Mouse (Mus musculus) frontal cortex, postnatal 10 days (tissue): Measurements from ENCODE around the gene Olfr1346.
"Not testable (repeated sequence)": the region's sequence is repeated elsewhere in the genome, so short reads cannot be mapped to it uniquely, and the experiment has no call there.

Experiments used
- DNase-seq, 2 experiments: peaks; one replicate each; pipeline ENCODE4 v3.0.0; 2022; ENCODE audit warnings: low spot score in 2 of 2, mixed read lengths in 1 of 2

Olfr1346 gene

GRCm38 (mm10) chr7:6466951-6467350 is at the start of gene Olfr1346:
Gene Olfr1346 (plus strand): TSS chr7:6467101.
- DNase-seq = no peak

- no peak for DNase-seq
Measured at GRCm38 (mm10) chr7:6419894-6420293, 47.0 kb upstream of the Olfr1346 start.

- no peak for DNase-seq
Measured at GRCm38 (mm10) chr7:6429381-6429780, 37.5 kb upstream of the Olfr1346 start.

GRCm38 (mm10) chr7:6430342-6430741 is 36.6 kb upstream of the Olfr1346 start:
- no peak for DNase-seq

- no peak for DNase-seq
Measured at GRCm38 (mm10) chr7:6438388-6438787, 28.5 kb upstream of the Olfr1346 start, which contains the start of gene Olfr1344. Gene Olfr1344 (plus strand): TSS chr7:6438688.

GRCm38 (mm10) chr7:6441173-6441572 is 25.7 kb upstream of the Olfr1346 start:
- DNase-seq = no peak

GRCm38 (mm10) chr7:6447771-6448170 is 19.1 kb upstream of the Olfr1346 start:
- no peak for DNase-seq

- DNase-seq = no peak
Measured at GRCm38 (mm10) chr7:6455868-6456267, 11.0 kb upstream of the Olfr1346 start, which contains the start of gene Olfr1336. Gene Olfr1336 (plus strand): TSS chr7:6456168.

- DNase-seq = no peak
Measured at GRCm38 (mm10) chr7:6456399-6456798, 10.5 kb upstream of the Olfr1346 start.

GRCm38 (mm10) chr7:6477633-6478032 is 10.7 kb downstream of the Olfr1346 start:
- DNase-seq = not testable (repeated sequence)

GRCm38 (mm10) chr7:6486841-6487240 is 19.9 kb downstream of the Olfr1346 start, which contains the start of gene Olfr5:
Gene Olfr5 (minus strand): TSS chr7:6486941.
- DNase-seq = no peak

- DNase-seq = no peak
Measured at GRCm38 (mm10) chr7:6499655-6500054, 32.8 kb downstream of the Olfr1346 start, which contains the start of gene Olfr1347. Gene Olfr1347 (minus strand): TSS chr7:6499755.

GRCm38 (mm10) chr7:6508648-6509047 is 41.7 kb downstream of the Olfr1346 start, which contains the start of gene Olfr1348:
Gene Olfr1348 (minus strand): TSS chr7:6508748.
- DNase-seq = no peak

GRCm38 (mm10) chr7:6521666-6522065 is 54.8 kb downstream of the Olfr1346 start:
- DNase-seq = no peak

GRCm38 (mm10) chr7:6522850-6523249 is 55.9 kb downstream of the Olfr1346 start, which contains the start of gene Olfr1349:
Gene Olfr1349 (minus strand): TSS chr7:6522950.
- DNase-seq = no peak

GRCm38 (mm10) chr7:6525001-6525400 is 58.1 kb downstream of the Olfr1346 start:
- no peak for DNase-seq

- no peak for DNase-seq
Measured at GRCm38 (mm10) chr7:6526141-6526540, 59.2 kb downstream of the Olfr1346 start.
